Comparison of ENCODE assay signal across 14 mouse cellular contexts in genomic region chr3:52763660-52764059, GRCm38 (mm10).
DNase-seq lines count a peak whose midpoint lies in the region; ATAC-seq lines count a peak whose summit lies in the region.
"Had no signal": no experiment of that assay in that cellular context is flagged by ENCODE, and none has a peak within 500 bp of the region (broad histone marks: within the 10 kb centered on the region; RNA-seq: fewer than 3 reads in every experiment).

No protein-coding gene starts in this region.

- H3K4me3 ChIP-seq in heart, embryonic 10.5 days = no peak overlapping the region
- H3K4me3 ChIP-seq in heart, embryonic 12.5 days = no peak overlapping the region
- H3K4me3 ChIP-seq: forebrain, embryonic 13.5 days; hindbrain, embryonic 10.5 days; limb, embryonic 15.5 days; megakaryocyte, embryonic 14.5 days had no signal

- H3K9me3 ChIP-seq in heart, embryonic 10.5 days = no peaks in the 10 kb centered on the region
- no peaks in the 10 kb centered on the region for H3K9me3 ChIP-seq in heart, embryonic 12.5 days (replicated peaks)
- H3K9me3 ChIP-seq: forebrain, embryonic 13.5 days; hindbrain, embryonic 10.5 days; limb, embryonic 15.5 days had no signal

- no peaks in the 10 kb centered on the region for H3K27me3 ChIP-seq in heart, embryonic 10.5 days (ENCODE audit: insufficient read depth, poor library complexity, severe bottlenecking)
- no peaks in the 10 kb centered on the region for H3K27me3 ChIP-seq in heart, embryonic 12.5 days (replicated peaks)
- H3K27me3 ChIP-seq: forebrain, embryonic 13.5 days; limb, embryonic 15.5 days had no signal

- no peak overlapping the region for H3K9ac ChIP-seq in heart, embryonic 12.5 days
- H3K9ac ChIP-seq: forebrain, embryonic 13.5 days; limb, embryonic 15.5 days had no signal

- no peak for ATAC-seq in heart, embryonic 12.5 days (ENCODE audit: insufficient number of reproducible peaks, low FRiP score)
- no peak for ATAC-seq in inflammation-experienced regulatory T-cells, adult 6 months
- ATAC-seq: forebrain, embryonic 13.5 days had no signal

- H3K4me1 ChIP-seq in heart, embryonic 10.5 days = peaks cover 8% of the 10 kb centered on the region; the same call in 1 of the 2 replicates
- 0 out of 2 replicates have a peak, but pooled peaks cover 5% of the 10 kb centered on the region for H3K4me1 ChIP-seq in heart, embryonic 12.5 days (replicated peaks)

- no peak overlapping the region for H3K4me2 ChIP-seq in heart, embryonic 12.5 days
- H3K4me2 ChIP-seq: forebrain, embryonic 13.5 days; limb, embryonic 15.5 days had no signal

- WGBS in heart, embryonic 10.5 days = 76% methylated on average over 5 of the region's 5 CpGs
- 70% methylated on average over 5 of the region's 5 CpGs for WGBS in heart, embryonic 12.5 days

- H3K27ac ChIP-seq in heart, embryonic 10.5 days = no peak overlapping the region
- H3K27ac ChIP-seq in heart, embryonic 12.5 days (ENCODE audit: poor library complexity, severe bottlenecking) = no peak overlapping the region
- H3K27ac ChIP-seq: forebrain, embryonic 13.5 days; hindbrain, embryonic 10.5 days; limb, embryonic 15.5 days; stomach, postnatal 0 days had no signal

- H3K36me3 ChIP-seq in heart, embryonic 10.5 days = no peaks in the 10 kb centered on the region
- no peaks in the 10 kb centered on the region for H3K36me3 ChIP-seq in heart, embryonic 12.5 days
- H3K36me3 ChIP-seq: hindbrain, embryonic 10.5 days; limb, embryonic 15.5 days had no signal

- peak; percentile 33 for DNase-seq in adrenal gland, adult 2 months
- DNase-seq in adrenal gland, postnatal 4 days (ENCODE audit: low spot score in 2 of 2) = no peak
- DNase-seq in heart, embryonic 10.5 days (ENCODE audit: low spot score) = peak; percentile 4
- peak; percentile 37 for DNase-seq in ovary, adult 18-20 months (ENCODE audit: low spot score)
- DNase-seq in ovary, postnatal 14 days (ENCODE audit: low spot score) = no peak
- no peak for DNase-seq in cerebellum, adult 9-11 months
- DNase-seq: thymus, postnatal 14 days had no signal

Comparison
In these comparisons a context has a peak if more than half of its experiments do, and no peak if none do; other contexts are left out.
1. DNase-seq: peak in adrenal gland, adult 2 months (single experiment), heart, embryonic 10.5 days (single experiment) and ovary, adult 18-20 months (single experiment); none in adrenal gland, postnatal 4 days (0 of 2), ovary, postnatal 14 days (single experiment) and cerebellum, adult 9-11 months (single experiment).